Comparison of ENCODE assay signal across 11 mouse cellular contexts in genomic region chr8:93171846-93172590, GRCm38 (mm10). TPM values are rescaled to one million over a fixed set of nuclear protein-coding genes. Genes with fewer than 3 reads are reported as not detected.
DNase-seq lines count a peak whose midpoint lies in the region; ATAC-seq and TF ChIP-seq lines count a peak whose summit lies in the region.
"Had no signal": no experiment of that assay in that cellular context is flagged by ENCODE, and none has a peak within 500 bp of the region (broad histone marks: within the 10 kb centered on the region; RNA-seq: fewer than 3 reads in every experiment).

No protein-coding gene starts in this region.

- H3K4me1 ChIP-seq in liver, adult 2 months (ENCODE audit: control insufficient read depth, insufficient read depth, low read length): peaks cover 3% of the 10 kb centered on the region; the same call in 1 of the 2 replicates
- H3K4me1 ChIP-seq in liver, embryonic 12.5 days: no peaks in the 10 kb centered on the region
- peaks cover 6% of the 10 kb centered on the region for H3K4me1 ChIP-seq in heart, adult 2 months (ENCODE audit: control insufficient read depth, insufficient read depth, low read length)
- peaks cover 7% of the 10 kb centered on the region; the same call in 1 of the 2 replicates for H3K4me1 ChIP-seq in lung, embryonic 15.5 days
- H3K4me1 ChIP-seq in stomach, postnatal 0 days (replicated peaks; ENCODE audit: control insufficient read depth, insufficient read depth): no peaks in the 10 kb centered on the region

- TF ChIP-seq CTCF in liver, adult 2 months (IDR thresholded peaks at IDR 0.05; ENCODE audit: low read depth, low read length): no peak
- no peak for TF ChIP-seq CTCF in heart, adult 2 months (IDR thresholded peaks at IDR 0.05)
- no peak for TF ChIP-seq CTCF in stomach, postnatal 0 days (IDR thresholded peaks at IDR 0.05; ENCODE audit: low read depth)

- H3K79me2 ChIP-seq in liver, adult 2 months (ENCODE audit: control insufficient read depth, insufficient read depth, low read length): no peaks in the 10 kb centered on the region
- no peaks in the 10 kb centered on the region for H3K79me2 ChIP-seq in heart, adult 2 months (replicated peaks; ENCODE audit: control insufficient read depth, insufficient read depth, low read length)

- ATAC-seq in liver, embryonic 12.5 days: no peak
- peak; percentile 84 for ATAC-seq in lung, embryonic 15.5 days (ENCODE audit: borderline replicate concordance, extremely low read depth, low FRiP score, low TSS enrichment)
- peak; percentile 47; the same call in 1 of the 2 replicates for ATAC-seq in stomach, postnatal 0 days (ENCODE audit: low FRiP score, low TSS enrichment)
- ATAC-seq in granulocyte monocyte progenitor cell, adult 5-6 weeks (replicated peaks; ENCODE audit: poor library complexity, severe bottlenecking): no peak
- ATAC-seq: forebrain, embryonic 14.5 days had no signal

- intact Hi-C loops in heart, adult 2 months (cut with DNase I): no loop called here

- 44% methylated on average over 1 of the region's 1 CpGs for WGBS in liver, adult 2 months
- WGBS in liver, embryonic 12.5 days (ENCODE audit: insufficient replicate concordance): 44% methylated on average over 1 of the region's 1 CpGs
- WGBS in heart, adult 2 months: 7% methylated on average over 1 of the region's 1 CpGs
- 24% methylated on average over 1 of the region's 1 CpGs for WGBS in lung, embryonic 15.5 days
- WGBS in stomach, postnatal 0 days: 33% methylated on average over 1 of the region's 1 CpGs

- no peaks in the 10 kb centered on the region for H3K9me3 ChIP-seq in liver, embryonic 12.5 days (replicated peaks)
- H3K9me3 ChIP-seq in lung, embryonic 15.5 days: no peaks in the 10 kb centered on the region
- no peaks in the 10 kb centered on the region for H3K9me3 ChIP-seq in stomach, postnatal 0 days (ENCODE audit: control insufficient read depth, low read length)

- TF ChIP-seq EP300 in heart, adult 2 months (IDR thresholded peaks at IDR 0.05; ENCODE audit: insufficient read depth, low read depth, low read length): 0 out of 2 replicates have a peak, but pooled peaks have one; percentile 38
- no peak for TF ChIP-seq EP300 in stomach, postnatal 0 days (optimal IDR thresholded peaks at IDR 0.05)

- no peak overlapping the region for H3K9ac ChIP-seq in liver, adult 2 months (ENCODE audit: low read depth, low read length)
- no peak overlapping the region for H3K9ac ChIP-seq in liver, embryonic 12.5 days
- H3K9ac ChIP-seq in heart, adult 2 months (ENCODE audit: low read depth, low read length): no peak overlapping the region
- H3K9ac ChIP-seq in lung, embryonic 15.5 days: no peak overlapping the region
- H3K9ac ChIP-seq in stomach, postnatal 0 days (ENCODE audit: low read length): no peak overlapping the region

- peak overlapping the region; percentile 12; the same call in 1 of the 2 replicates for H3K27ac ChIP-seq in liver, adult 2 months (replicated peaks; ENCODE audit: insufficient read depth, low read depth, low read length)
- no peak overlapping the region for H3K27ac ChIP-seq in liver, embryonic 12.5 days
- H3K27ac ChIP-seq in heart, adult 2 months: peak overlapping the region; percentile 61
- peak overlapping the region; percentile 50; the same call in 1 of the 2 replicates for H3K27ac ChIP-seq in lung, embryonic 15.5 days
- H3K27ac ChIP-seq in stomach, postnatal 0 days (replicated peaks): no peak overlapping the region
- H3K27ac ChIP-seq: left cerebral cortex, adult 2 months had no signal

- H3K4me2 ChIP-seq in liver, embryonic 12.5 days: no peak overlapping the region
- H3K4me2 ChIP-seq in lung, embryonic 15.5 days: no peak overlapping the region
- H3K4me2 ChIP-seq in stomach, postnatal 0 days (replicated peaks; ENCODE audit: low read depth): no peak overlapping the region

- H3K27me3 ChIP-seq in liver, adult 2 months (ENCODE audit: control insufficient read depth, insufficient read depth, low read length): no peaks in the 10 kb centered on the region
- H3K27me3 ChIP-seq in liver, embryonic 12.5 days (replicated peaks): no peaks in the 10 kb centered on the region
- H3K27me3 ChIP-seq in heart, adult 2 months (ENCODE audit: control insufficient read depth, insufficient read depth, low read length): no peaks in the 10 kb centered on the region
- H3K27me3 ChIP-seq in lung, embryonic 15.5 days: no peaks in the 10 kb centered on the region
- no peaks in the 10 kb centered on the region for H3K27me3 ChIP-seq in stomach, postnatal 0 days (ENCODE audit: control insufficient read depth, insufficient read depth, low read length)

- DNase-seq in liver, adult 2 months (ENCODE audit: extremely low read depth, low read depth, low spot score): peak; percentile 44
- DNase-seq in heart, adult 2 months: peak; percentile 68 to 78
- no peak for DNase-seq in stomach, postnatal 0 days (ENCODE audit: low spot score)
- DNase-seq in cerebellum, adult 8-10 months: no peak

- no peak overlapping the region for H3K4me3 ChIP-seq in liver, adult 2 months (ENCODE audit: insufficient read depth, low read depth, low read length)
- no peak overlapping the region for H3K4me3 ChIP-seq in liver, embryonic 12.5 days
- no peak overlapping the region for H3K4me3 ChIP-seq in heart, adult 2 months
- H3K4me3 ChIP-seq in lung, embryonic 15.5 days: no peak overlapping the region
- H3K4me3 ChIP-seq in stomach, postnatal 0 days (ENCODE audit: low read depth, low read length): no peak overlapping the region
- H3K4me3 ChIP-seq: left cerebral cortex, adult 2 months had no signal

- H3K36me3 ChIP-seq in liver, adult 2 months (ENCODE audit: control insufficient read depth, insufficient read depth, low read length): peaks cover 90% of the 10 kb centered on the region
- no peaks in the 10 kb centered on the region for H3K36me3 ChIP-seq in liver, embryonic 12.5 days
- peaks cover 28% of the 10 kb centered on the region for H3K36me3 ChIP-seq in heart, adult 2 months (ENCODE audit: control insufficient read depth, insufficient read depth, low read length)
- H3K36me3 ChIP-seq in lung, embryonic 15.5 days: no peaks in the 10 kb centered on the region
- H3K36me3 ChIP-seq in stomach, postnatal 0 days (ENCODE audit: control insufficient read depth, insufficient read depth, low read length): no peaks in the 10 kb centered on the region

- TF ChIP-seq POLR2A in liver, adult 2 months (IDR thresholded peaks at IDR 0.05; ENCODE audit: extremely low read depth, insufficient read depth, low read length): no peak
- TF ChIP-seq POLR2A in heart, adult 2 months (IDR thresholded peaks at IDR 0.05; ENCODE audit: insufficient read depth, low read depth, low read length): no peak

RNA-seq across cellular contexts. Expression of gene Ces1d, which starts 25.6 kb away (rescaled TPM):
- 1,635 and 2,448 TPM in 2 replicates for total RNA-seq in liver, adult 2 months (2014; rRNA removed)
- 539 and 606 TPM in 2 replicates for polyA plus RNA-seq in liver, adult 2 months (2012; rRNA removed)
- 1.5 and 1.8 TPM in 2 replicates for polyA plus RNA-seq in liver, embryonic 12.5 days (2016; fragmentation: Nextera tagmentation; extraction: Ambion mirVana)
- total RNA-seq in heart, adult 2 months (2021): 100 to 1,000 TPM; 276 to 286 TPM
- 243 and 410 TPM in 2 replicates for polyA plus RNA-seq in heart, adult 2 months (2012; rRNA removed)
- polyA plus RNA-seq in lung, embryonic 15.5 days (2015; fragmentation: Nextera tagmentation; extraction: Ambion mirVana): 53.1 and 59.8 TPM in 2 replicates
- 0.68 and 1.1 TPM in 2 replicates for polyA plus RNA-seq in stomach, postnatal 0 days (2015; fragmentation: Nextera tagmentation; extraction: Ambion mirVana)
- total RNA-seq in granulocyte monocyte progenitor cell, adult 5-6 weeks (2014; fragmentation: Nextera tagmentation): not detected in 2 replicates
- total RNA-seq in granulocyte monocyte progenitor cell, adult 5-6 weeks (2017): 4.0 TPM in 1 of 2 replicates, not detected in the other
- total RNA-seq: common myeloid progenitor, adult 5-6 weeks; left cerebral cortex, adult 2 months had no signal
- polyA plus RNA-seq: forebrain, embryonic 14.5 days had no signal

RNA-seq across cellular contexts. Expression of gene Ces1c, which starts 40.9 kb away (rescaled TPM):
- 4,024 and 4,244 TPM in 2 replicates for total RNA-seq in liver, adult 2 months (2014; rRNA removed)
- 2,214 and 2,228 TPM in 2 replicates for polyA plus RNA-seq in liver, adult 2 months (2012; rRNA removed)
- polyA plus RNA-seq in liver, embryonic 12.5 days (2016; fragmentation: Nextera tagmentation; extraction: Ambion mirVana): 0.13 and 0.21 TPM in 2 replicates
- not detected for total RNA-seq in heart, adult 2 months (2021)
- polyA plus RNA-seq in heart, adult 2 months (2012; rRNA removed): 0.94 TPM in 1 of 2 replicates, not detected in the other
- 0.09 and 0.20 TPM in 2 replicates for polyA plus RNA-seq in lung, embryonic 15.5 days (2015; fragmentation: Nextera tagmentation; extraction: Ambion mirVana)
- polyA plus RNA-seq in stomach, postnatal 0 days (2015; fragmentation: Nextera tagmentation; extraction: Ambion mirVana): 0.24 and 0.25 TPM in 2 replicates
- not detected in 2 replicates for total RNA-seq in granulocyte monocyte progenitor cell, adult 5-6 weeks (2014; fragmentation: Nextera tagmentation)
- not detected in 2 replicates for total RNA-seq in granulocyte monocyte progenitor cell, adult 5-6 weeks (2017)
- total RNA-seq: common myeloid progenitor, adult 5-6 weeks; left cerebral cortex, adult 2 months had no signal
- polyA plus RNA-seq: forebrain, embryonic 14.5 days had no signal

RNA-seq across cellular contexts. Expression of gene Ces1e, which starts 57.4 kb away (rescaled TPM):
- 135 and 161 TPM in 2 replicates for total RNA-seq in liver, adult 2 months (2014; rRNA removed)
- 80.8 and 82.7 TPM in 2 replicates for polyA plus RNA-seq in liver, adult 2 months (2012; rRNA removed)
- polyA plus RNA-seq in liver, embryonic 12.5 days (2016; fragmentation: Nextera tagmentation; extraction: Ambion mirVana): 0.11 TPM in 1 of 2 replicates, not detected in the other
- total RNA-seq in heart, adult 2 months (2021): 1 to 10 TPM in 1 of 2 experiments, under 1 TPM in 1; 0.50 to 1.1 TPM
- 0.84 and 1.8 TPM in 2 replicates for polyA plus RNA-seq in heart, adult 2 months (2012; rRNA removed)
- polyA plus RNA-seq in lung, embryonic 15.5 days (2015; fragmentation: Nextera tagmentation; extraction: Ambion mirVana): 0.38 TPM in 1 of 2 replicates, not detected in the other
- polyA plus RNA-seq in stomach, postnatal 0 days (2015; fragmentation: Nextera tagmentation; extraction: Ambion mirVana): 1.1 and 1.5 TPM in 2 replicates
- total RNA-seq in granulocyte monocyte progenitor cell, adult 5-6 weeks (2014; fragmentation: Nextera tagmentation): not detected in 2 replicates
- not detected in 2 replicates for total RNA-seq in granulocyte monocyte progenitor cell, adult 5-6 weeks (2017)
- total RNA-seq: adrenal gland, postnatal 36 days; common myeloid progenitor, adult 5-6 weeks; left cerebral cortex, adult 2 months had no signal
- polyA plus RNA-seq: forebrain, embryonic 14.5 days had no signal

Comparison
In these comparisons a context has a peak if more than half of its experiments do, and no peak if none do; other contexts are left out.
1. H3K27ac ChIP-seq: peak in liver, adult 2 months (single experiment), heart, adult 2 months (single experiment) and lung, embryonic 15.5 days (single experiment); none in liver, embryonic 12.5 days (single experiment) and stomach, postnatal 0 days (single experiment).
2. RNA of gene Ces1d, which starts 25.6 kb away (polyA plus RNA-seq): 539 to 606 TPM in liver, adult 2 months, 243 to 410 TPM in heart, adult 2 months and 53.1 to 59.8 TPM in lung, embryonic 15.5 days; 1.5 to 1.8 TPM in liver, embryonic 12.5 days and 0.68 to 1.1 TPM in stomach, postnatal 0 days; every median in the first group is over 10 times any median in the second.
3. RNA of gene Ces1c, which starts 40.9 kb away (polyA plus RNA-seq): 2,214 to 2,228 TPM in liver, adult 2 months; 0.24 to 0.25 TPM in stomach, postnatal 0 days, 0.13 to 0.21 TPM in liver, embryonic 12.5 days, 0.09 to 0.20 TPM in lung, embryonic 15.5 days and 0.94 TPM in heart, adult 2 months; every median in the first group is over 1,000 times any median in the second.
4. RNA of gene Ces1e, which starts 57.4 kb away (polyA plus RNA-seq): 80.8 to 82.7 TPM in liver, adult 2 months; 1.1 to 1.5 TPM in stomach, postnatal 0 days, 0.84 to 1.8 TPM in heart, adult 2 months, 0.11 TPM in liver, embryonic 12.5 days and 0.38 TPM in lung, embryonic 15.5 days; every median in the first group is over 10 times any median in the second.
5. DNase-seq: peak in liver, adult 2 months (single experiment) and heart, adult 2 months (2 of 2); none in stomach, postnatal 0 days (single experiment) and cerebellum, adult 8-10 months (single experiment).
6. ATAC-seq: peak in lung, embryonic 15.5 days (single experiment) and stomach, postnatal 0 days (single experiment); none in liver, embryonic 12.5 days (single experiment) and granulocyte monocyte progenitor cell, adult 5-6 weeks (single experiment).